Mouse (Mus musculus) olfactory bulb, adult 2 months (tissue): ENCODE results near the gene Ankrd44.

Source experiments
- CTCF ChIP-seq: fragments of 200-500 bp; IDR thresholded peaks from 2 replicates; pipeline ENCODE4 v1.5.1; 2012; ENCODE audit warnings: low read depth, mild to moderate bottlenecking, low read length, moderate library complexity; ENCODE audit not compliant: insufficient read depth
- POLR2A ChIP-seq: fragments of 200-500 bp; IDR thresholded peaks from 2 replicates; pipeline ENCODE4 v1.6.1; 2012; ENCODE audit warnings: mild to moderate bottlenecking, low read depth, low read length, moderate library complexity; ENCODE audit not compliant: insufficient read depth

GRCm38 (mm10) chr1:54612344-54612743, 313.8 kb downstream of the Ankrd44 start:
- TF ChIP-seq CTCF (no peak), POLR2A (no peak)
